Mouse (Mus musculus): ENCODE data around the gene Tubb3. TPM values are rescaled to one million over a fixed set of nuclear protein-coding genes. Genes with fewer than 3 reads are reported as not detected.
"Not testable (repeated sequence)": the region's sequence is repeated elsewhere in the genome, so short reads cannot be mapped to it uniquely, and the experiment has no call there.

Tubb3 gene
- polyA plus RNA-seq, 1 experiment from 2014 or later, result 1,555 TPM

GRCm38 (mm10) chr8:123414997-123415696, 3.9 kb downstream of the Tubb3 start:
- H3K9me3 ChIP-seq (replicated peaks); ATAC-seq (ENCODE audit: low FRiP score); H3K27me3 ChIP-seq (replicated peaks); H3K27ac ChIP-seq (replicated peaks); H3K9ac ChIP-seq (replicated peaks): not testable (repeated sequence)
- Histone ChIP-seq H3K36me3 (peaks cover 25% of the 10 kb centered on the region), H3K4me2 (peak overlapping the region; percentile 82), H3K4me3 (replicated peaks) (peak overlapping the region; percentile 78), H3K4me1 (peaks cover 29% of the 10 kb centered on the region)
- 73% methylated on average over 5 of the region's 5 CpGs for WGBS

- Histone ChIP-seq H3K9me3 (replicated peaks) (no peaks in the 10 kb centered on the region), H3K9ac (replicated peaks) (no peak overlapping the region), H3K27me3 (replicated peaks) (no peaks in the 10 kb centered on the region), H3K36me3 (peaks cover 36% of the 10 kb centered on the region), H3K27ac (replicated peaks) (no peak overlapping the region), H3K4me2 (peak overlapping the region; percentile 82), H3K4me3 (replicated peaks) (peak overlapping the region; percentile 13; the same call in 1 of the 2 replicates), H3K4me1 (peaks cover 26% of the 10 kb centered on the region)
- no peak for ATAC-seq (ENCODE audit: low FRiP score)
- 84% methylated on average over 8 of the region's 8 CpGs for WGBS
Observed at GRCm38 (mm10) chr8:123415967-123416943, 5.0 kb downstream of the Tubb3 start.

GRCm38 (mm10) chr8:123416944-123417555, 5.8 kb downstream of the Tubb3 start:
- Histone ChIP-seq H3K27me3 (replicated peaks) (no peaks in the 10 kb centered on the region), H3K9ac (replicated peaks) (no peak overlapping the region), H3K9me3 (replicated peaks) (no peaks in the 10 kb centered on the region), H3K4me3 (replicated peaks) (no peak overlapping the region), H3K4me2 (peak overlapping the region; percentile 82), H3K27ac (replicated peaks) (no peak overlapping the region), H3K4me1 (peaks cover 31% of the 10 kb centered on the region), H3K36me3 (peaks cover 40% of the 10 kb centered on the region)
- 73% methylated on average over 8 of the region's 8 CpGs for whole genome bisulfite sequencing
- no peak for ATAC-seq (ENCODE audit: low FRiP score)

- H3K9me3 ChIP-seq (replicated peaks), result no peaks in the 10 kb centered on the region
- H3K4me1 ChIP-seq, result peaks cover 39% of the 10 kb centered on the region
- 86% methylated on average over 4 of the region's 4 CpGs for WGBS
Observed at GRCm38 (mm10) chr8:123419711-123420110, 8.5 kb downstream of the Tubb3 start.

GRCm38 (mm10) chr8:123420525-123421281, 9.5 kb downstream of the Tubb3 start:
- WGBS, result 92% methylated on average over 34 of the region's 34 CpGs
- peaks cover 33% of the 10 kb centered on the region for H3K4me1 ChIP-seq
- H3K4me2 ChIP-seq, result no peak overlapping the region
- no peak overlapping the region for H3K4me3 ChIP-seq (replicated peaks)
- H3K27me3 ChIP-seq (replicated peaks), result no peaks in the 10 kb centered on the region
- H3K36me3 ChIP-seq, result peaks cover 49% of the 10 kb centered on the region
- H3K9ac ChIP-seq (replicated peaks), result no peak overlapping the region
- no peaks in the 10 kb centered on the region for H3K9me3 ChIP-seq (replicated peaks)
- 0 out of 2 replicates have a peak, but pooled peaks have one; percentile 9 for ATAC-seq (ENCODE audit: low FRiP score)
- H3K27ac ChIP-seq (replicated peaks), result no peak overlapping the region

More at GRCm38 (mm10) chr8:123419711-123420110, 8.5 kb downstream of the Tubb3 start:
- Histone ChIP-seq H3K4me3 (replicated peaks) (no peak overlapping the region), H3K4me2 (no peak overlapping the region), H3K9ac (replicated peaks) (no peak overlapping the region), H3K27ac (replicated peaks) (no peak overlapping the region), H3K27me3 (replicated peaks) (no peaks in the 10 kb centered on the region), H3K36me3 (peaks cover 49% of the 10 kb centered on the region)
- no peak for ATAC-seq (ENCODE audit: low FRiP score)

- no peaks in the 10 kb centered on the region for H3K9me3 ChIP-seq (replicated peaks)
- no peak overlapping the region for H3K4me2 ChIP-seq
- H3K36me3 ChIP-seq, result peaks cover 49% of the 10 kb centered on the region
- H3K4me3 ChIP-seq (replicated peaks), result no peak overlapping the region
- H3K9ac ChIP-seq (replicated peaks), result no peak overlapping the region
- peaks cover 28% of the 10 kb centered on the region for H3K4me1 ChIP-seq
- H3K27me3 ChIP-seq (replicated peaks), result no peaks in the 10 kb centered on the region
- WGBS, result 92% methylated on average over 19 of the region's 19 CpGs
- no peak overlapping the region for H3K27ac ChIP-seq (replicated peaks)
- no peak for ATAC-seq (ENCODE audit: low FRiP score)
Observed at GRCm38 (mm10) chr8:123421325-123421724, 10.1 kb downstream of the Tubb3 start.

- H3K36me3 ChIP-seq, result peaks cover 49% of the 10 kb centered on the region
- no peak overlapping the region; the same call in 1 of the 2 replicates for H3K27ac ChIP-seq (replicated peaks)
- peak overlapping the region; percentile 42 for H3K4me2 ChIP-seq
- 20% methylated on average over 17 of the region's 17 CpGs for WGBS
- no peak overlapping the region for H3K9ac ChIP-seq (replicated peaks)
- H3K27me3 ChIP-seq (replicated peaks), result no peaks in the 10 kb centered on the region
- H3K9me3 ChIP-seq (replicated peaks), result no peaks in the 10 kb centered on the region
- peaks cover 19% of the 10 kb centered on the region for H3K4me1 ChIP-seq
- ATAC-seq (ENCODE audit: low FRiP score), result peak; percentile 49; the same call in 1 of the 2 replicates
- H3K4me3 ChIP-seq (replicated peaks), result no peak overlapping the region; the same call in 1 of the 2 replicates
Observed at GRCm38 (mm10) chr8:123422056-123422780, 11.0 kb downstream of the Tubb3 start.

- Histone ChIP-seq H3K27me3 (replicated peaks) (no peaks in the 10 kb centered on the region), H3K27ac (replicated peaks) (no peak overlapping the region; the same call in 1 of the 2 replicates), H3K36me3 (peaks cover 48% of the 10 kb centered on the region), H3K4me3 (replicated peaks) (no peak overlapping the region), H3K4me1 (peaks cover 15% of the 10 kb centered on the region; the same call in 1 of the 2 replicates), H3K9ac (replicated peaks) (no peak overlapping the region), H3K9me3 (replicated peaks) (0 out of 2 replicates have a peak, but pooled peaks cover 4% of the 10 kb centered on the region), H3K4me2 (peak overlapping the region; percentile 42; the same call in 1 of the 2 replicates)
- ATAC-seq (ENCODE audit: low FRiP score), result peak; percentile 29; the same call in 1 of the 2 replicates
- WGBS, result 28% methylated on average over 3 of the region's 3 CpGs
Observed at GRCm38 (mm10) chr8:123422781-123423159, 11.5 kb downstream of the Tubb3 start.

GRCm38 (mm10) chr8:123423441-123423840, 12.2 kb downstream of the Tubb3 start, which contains the start of gene Def8:
Gene Def8 (plus strand): TSS chr8:123423527.
- Histone ChIP-seq H3K9ac (replicated peaks) (no peak within 1 kb of the TSS), H3K36me3 (peaks cover 41% of the 10 kb centered on the region), H3K4me1 (peaks cover 12% of the 10 kb centered on the region; the same call in 1 of the 2 replicates), H3K27me3 (replicated peaks) (no peaks in the 10 kb centered on the region), H3K4me2 (peak within 1 kb of the TSS; percentile 42), H3K9me3 (replicated peaks) (peaks cover 11% of the 10 kb centered on the region; the same call in 1 of the 2 replicates), H3K4me3 (replicated peaks) (no peak within 1 kb of the TSS; the same call in 1 of the 2 replicates), H3K27ac (replicated peaks) (no peak within 1 kb of the TSS; the same call in 1 of the 2 replicates)
- 81% methylated on average over 7 of the region's 7 CpGs for WGBS
- ATAC-seq (ENCODE audit: low FRiP score), result no peak
